Mouse (Mus musculus) bone marrow macrophage, adult 2 months (primary cell): ENCODE results near the gene Gna15. TPM values are rescaled to one million over a fixed set of nuclear protein-coding genes. Genes with fewer than 3 reads are reported as not detected.
A peak's percentile ranks its signal among the peaks of the same experiment; 100 is the strongest.

ENCODE experiments used
- H3K27ac ChIP-seq: 2 replicates; pipeline ENCODE4 v1.5.1; 2012; ENCODE audit warnings: low read depth, low read length; ENCODE audit not compliant: insufficient read depth
- H3K4me1 ChIP-seq: 2 replicates; pipeline ENCODE4 v1.6.1; 2012; ENCODE audit warnings: low read length; ENCODE audit not compliant: control insufficient read depth, insufficient read depth
- H3K4me3 ChIP-seq: 2 replicates; pipeline ENCODE4 v1.5.1; 2012; ENCODE audit warnings: mild to moderate bottlenecking, low read length, moderate library complexity; ENCODE audit not compliant: insufficient read depth
- CTCF ChIP-seq: IDR thresholded peaks from 2 replicates; pipeline ENCODE4 v1.5.1; 2012; ENCODE audit warnings: low read depth, mild to moderate bottlenecking, low read length, moderate library complexity
- POLR2A ChIP-seq: IDR thresholded peaks from 2 replicates; pipeline ENCODE4 v1.6.1; 2012; ENCODE audit warnings: mild to moderate bottlenecking, low read depth, low read length, borderline replicate concordance
- polyA plus RNA-seq: library from polyadenylated mRNA; stranded (reverse); fragments of >200 nt; gene quantifications from 2 replicates; pipeline ENCODE4 v1.2.4, GENCODE M21; 2012; ENCODE audit not compliant: missing spikeins, insufficient read depth, insufficient read length

Gene Gna15
- polyA plus RNA-seq, 1 experiment = 24.2 TPM

DNA sequence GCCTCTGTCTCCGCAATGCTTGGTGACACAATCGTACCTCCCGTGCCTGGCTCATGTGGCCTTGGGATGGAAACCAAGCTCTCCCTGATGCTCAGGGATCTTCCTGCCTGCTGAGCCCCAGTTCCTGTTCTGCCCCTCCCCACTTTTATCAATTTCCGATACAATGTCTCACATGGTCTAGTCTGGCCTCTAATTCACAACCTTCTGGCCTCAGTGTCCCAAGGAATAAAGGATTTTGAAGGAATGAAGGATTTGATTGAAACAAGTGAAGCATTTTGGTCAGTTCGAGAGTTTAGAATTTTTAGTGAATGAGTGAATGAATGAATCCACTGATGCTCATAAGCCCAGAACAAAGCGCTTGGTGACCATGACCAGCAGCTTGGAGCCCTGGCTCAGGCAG, 883 bp downstream of the Gna15 start:
- no peak for TF ChIP-seq POLR2A
- TF ChIP-seq CTCF = no peak
- Histone ChIP-seq H3K4me3 (peak overlapping the region; percentile 70), H3K27ac (peak overlapping the region; percentile 85), H3K4me1 (peaks cover 38% of the 10 kb centered on the region)

DNA sequence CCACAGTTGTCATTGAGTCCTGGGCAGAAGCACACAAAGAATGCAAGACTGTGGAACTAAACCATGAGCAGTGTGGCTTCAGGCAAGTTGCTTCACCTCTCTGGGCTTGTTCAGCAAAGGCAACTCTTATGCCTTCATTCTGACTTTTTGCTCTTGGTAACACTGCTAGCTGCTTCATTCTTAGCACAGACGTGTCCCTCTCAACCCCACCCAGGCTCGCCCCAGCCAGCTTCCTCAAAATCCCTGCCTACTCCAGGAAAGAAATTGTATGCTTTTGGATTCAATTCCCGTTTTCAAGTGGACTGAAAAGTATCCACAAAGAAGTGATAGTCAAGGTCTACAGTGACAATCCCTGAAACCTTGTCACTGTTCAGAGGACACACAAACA, 4.1 kb downstream of the Gna15 start:
- TF ChIP-seq CTCF = no peak
- no peak for TF ChIP-seq POLR2A
- peaks cover 49% of the 10 kb centered on the region for H3K4me1 ChIP-seq
- peak overlapping the region; percentile 91 for H3K27ac ChIP-seq
- peak overlapping the region; percentile 33 for H3K4me3 ChIP-seq

DNA sequence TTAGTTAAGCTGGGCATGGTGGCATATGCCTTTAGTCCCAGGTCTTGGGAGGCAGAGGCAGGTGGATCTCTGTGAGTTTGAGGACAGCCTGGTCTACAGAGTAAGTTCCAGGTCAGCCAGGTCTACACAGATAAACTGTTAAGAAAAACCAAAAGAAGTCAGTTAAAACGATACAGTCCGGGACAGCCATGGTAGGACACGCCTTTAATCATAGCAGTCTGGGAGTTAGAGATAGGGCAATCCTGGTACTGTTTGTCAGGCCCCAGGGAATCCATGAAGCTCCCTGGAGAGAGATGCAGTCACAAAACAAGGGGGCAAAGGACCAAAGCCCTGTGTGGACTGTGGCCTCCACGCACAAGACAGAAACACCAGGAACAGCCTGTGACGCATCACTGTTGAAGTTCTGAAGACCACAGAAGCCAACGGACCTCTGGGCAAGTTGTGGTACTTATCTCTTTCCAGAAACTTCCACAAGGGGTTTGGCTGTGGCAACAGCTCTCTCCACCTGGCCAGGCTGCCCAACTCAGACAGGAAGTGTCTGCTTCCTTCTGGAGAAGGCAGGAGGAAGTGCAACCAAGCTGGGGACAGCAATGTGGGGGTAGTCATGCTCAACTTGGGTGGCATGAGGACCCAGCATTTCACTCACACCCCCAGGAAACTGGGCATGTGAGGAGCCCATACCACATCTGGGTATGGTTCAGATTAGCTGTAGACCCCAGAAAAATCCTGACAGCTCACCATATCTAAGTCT, 4.6 kb downstream of the Gna15 start:
- no peak for TF ChIP-seq POLR2A
- TF ChIP-seq CTCF = no peak
- H3K4me1 ChIP-seq = peaks cover 43% of the 10 kb centered on the region
- H3K27ac ChIP-seq = peak overlapping the region; percentile 91
- H3K4me3 ChIP-seq = peak overlapping the region; percentile 33

DNA sequence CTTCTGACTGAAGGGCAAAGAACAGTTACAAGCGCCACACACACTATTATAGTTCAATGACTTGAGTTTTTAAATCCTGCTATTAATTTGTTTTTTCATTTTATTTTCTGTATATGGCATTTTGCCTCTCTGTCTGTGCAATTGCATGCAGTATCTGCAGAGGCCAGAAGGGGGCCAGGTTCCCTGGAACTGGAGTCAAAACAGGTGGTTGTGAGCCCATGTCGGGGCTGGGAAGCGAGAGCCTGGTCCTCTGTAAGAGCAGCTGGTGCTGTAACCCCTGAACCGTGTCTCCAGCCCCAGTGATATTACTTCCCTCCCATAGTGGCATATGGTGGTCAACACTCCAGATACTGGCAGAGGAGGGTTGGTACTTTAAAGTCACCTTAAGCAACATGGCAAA, 5.5 kb downstream of the Gna15 start:
- TF ChIP-seq CTCF (peak; percentile 48; the same call in 1 of the 2 replicates), POLR2A (no peak)
- Histone ChIP-seq H3K27ac (no peak overlapping the region), H3K4me1 (peaks cover 43% of the 10 kb centered on the region), H3K4me3 (no peak overlapping the region)

DNA sequence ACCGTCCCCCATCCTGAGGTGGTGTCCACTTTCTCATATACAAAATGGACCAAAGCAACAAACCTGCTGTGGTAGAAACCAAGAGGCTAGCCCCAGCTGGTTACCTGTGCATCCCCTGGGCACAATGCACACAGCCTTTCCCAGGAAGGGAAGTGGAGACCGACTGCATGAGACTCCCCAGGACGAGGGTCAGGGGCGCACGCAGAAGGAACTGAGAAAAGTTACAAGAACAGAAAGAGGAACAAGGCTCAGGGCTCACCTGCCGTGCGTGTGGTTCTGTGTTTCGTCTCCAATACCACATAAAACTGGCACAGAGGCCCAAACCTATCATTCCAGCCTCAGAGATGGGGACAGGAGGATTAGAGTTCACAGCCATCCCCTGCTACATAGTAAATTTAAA, 6.8 kb downstream of the Gna15 start:
- TF ChIP-seq POLR2A = no peak
- no peak for TF ChIP-seq CTCF
- Histone ChIP-seq H3K4me1 (peaks cover 41% of the 10 kb centered on the region), H3K27ac (no peak overlapping the region), H3K4me3 (no peak overlapping the region)

DNA sequence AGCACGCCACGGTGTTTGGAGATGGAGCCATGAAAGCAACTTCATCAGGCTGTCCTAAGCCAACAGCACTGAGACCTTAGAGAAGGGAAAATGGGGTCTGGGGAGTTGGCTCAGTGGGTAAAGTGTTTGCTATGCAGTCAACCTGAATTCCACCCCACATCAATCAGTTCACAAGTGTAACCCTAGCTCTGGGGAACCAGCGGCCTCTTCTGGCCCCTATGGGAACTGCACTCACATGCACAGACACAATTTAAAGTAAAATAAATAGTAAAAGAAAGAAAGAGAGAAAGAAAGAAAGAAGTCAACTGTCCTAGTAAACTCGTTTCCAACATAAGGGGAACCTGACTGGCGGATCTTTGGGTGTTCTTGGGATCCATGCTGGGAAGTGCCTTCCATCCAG, 10.2 kb downstream of the Gna15 start:
- Histone ChIP-seq H3K4me1 (peaks cover 19% of the 10 kb centered on the region), H3K27ac (no peak overlapping the region), H3K4me3 (no peak overlapping the region)
- TF ChIP-seq POLR2A (no peak), CTCF (no peak)

DNA sequence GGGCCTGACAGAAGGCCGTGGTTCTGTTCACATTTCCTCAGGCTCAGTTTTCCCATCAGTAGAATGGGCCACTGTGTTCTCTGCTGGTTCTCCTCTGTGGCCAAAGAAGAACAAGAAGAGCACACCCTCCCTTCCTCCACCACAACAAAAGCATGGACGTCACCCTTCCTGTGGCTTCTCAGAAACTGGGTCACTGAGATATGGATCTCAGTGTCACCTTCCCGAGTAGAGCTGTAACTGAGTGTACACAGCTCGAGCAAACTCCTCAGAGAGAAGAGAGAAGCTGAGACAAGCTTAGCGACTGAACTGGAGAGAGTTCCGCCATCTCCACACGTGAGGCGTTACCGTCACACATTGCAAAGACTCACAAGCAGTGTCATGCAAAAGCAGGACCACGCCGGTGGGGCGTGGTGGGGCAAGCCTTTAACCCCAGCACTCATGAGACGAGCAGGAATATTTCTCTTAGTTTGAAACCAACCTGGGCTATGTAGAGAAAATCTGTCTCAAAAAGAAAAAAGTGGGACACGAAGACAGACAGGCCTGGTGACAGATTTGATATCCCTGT, 13.7 kb downstream of the Gna15 start:
- H3K4me3 ChIP-seq = no peak overlapping the region
- H3K4me1 ChIP-seq = no peaks in the 10 kb centered on the region
- H3K27ac ChIP-seq = no peak overlapping the region
- TF ChIP-seq CTCF (no peak), POLR2A (no peak)

DNA sequence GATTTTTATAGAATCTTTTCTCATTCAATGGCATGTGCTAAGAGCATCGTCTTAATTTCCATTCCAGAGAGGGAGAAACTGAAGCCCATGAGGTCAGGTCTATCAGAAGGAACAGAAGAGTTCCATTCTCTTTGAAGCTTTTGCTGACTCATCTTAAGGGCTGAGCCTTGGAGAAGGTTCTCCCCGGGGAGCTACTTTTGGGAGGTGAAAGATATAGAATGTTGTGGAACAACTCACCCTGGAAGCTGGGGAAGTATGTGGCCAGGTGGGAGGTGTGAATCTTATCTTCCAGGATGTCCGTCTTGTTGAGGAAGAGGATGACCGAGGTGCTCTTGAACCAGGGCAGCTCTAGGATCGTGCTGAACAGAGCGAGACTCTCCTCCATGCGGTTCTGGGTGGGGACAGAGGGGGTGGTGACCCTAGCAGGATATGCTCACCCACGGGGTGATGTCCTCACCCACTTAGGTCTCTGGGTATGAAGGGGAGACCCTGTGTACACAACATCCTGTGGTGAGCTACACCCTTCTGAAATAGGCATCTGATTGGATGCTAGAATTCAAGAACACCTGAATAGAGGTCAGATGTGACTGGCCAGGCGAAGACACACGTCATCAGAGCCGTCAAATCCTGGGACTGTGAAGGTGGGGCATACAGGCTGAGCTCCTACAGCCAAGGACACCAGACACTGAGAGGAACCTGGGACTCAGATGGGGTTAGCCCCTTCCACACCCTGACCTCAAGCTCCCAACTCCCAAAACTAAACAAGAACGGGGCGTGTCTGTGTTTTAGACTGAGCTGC, 16.1 kb downstream of the Gna15 start:
- no peak overlapping the region for H3K27ac ChIP-seq

DNA sequence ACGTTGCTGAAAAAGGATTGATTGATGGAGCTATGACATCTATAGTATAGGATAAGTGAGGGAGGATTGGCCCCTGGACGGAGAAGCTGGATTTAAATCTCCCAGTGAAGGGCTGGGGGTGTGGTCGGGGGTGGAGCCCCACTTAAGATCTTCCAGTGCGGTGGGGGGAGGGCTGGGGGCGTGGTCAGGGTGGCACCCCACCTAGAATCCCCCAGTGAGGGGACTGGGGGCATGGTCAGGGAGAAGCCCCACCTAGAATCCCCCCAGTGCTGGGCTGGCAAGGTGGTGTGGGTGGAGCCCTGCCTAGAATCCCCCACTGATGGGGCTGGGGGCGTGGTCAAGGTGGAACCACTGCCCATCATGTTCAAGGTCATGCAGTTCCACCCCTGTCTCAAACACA, 16.9 kb downstream of the Gna15 start:
- Histone ChIP-seq H3K4me1 (no peaks in the 10 kb centered on the region), H3K4me3 (no peak overlapping the region), H3K27ac (no peak overlapping the region)
- TF ChIP-seq CTCF (no peak), POLR2A (no peak)

More for the DNA sequence above, 16.1 kb downstream of the Gna15 start:
- Histone ChIP-seq H3K4me3 (no peak overlapping the region), H3K4me1 (no peaks in the 10 kb centered on the region)
- no peak for TF ChIP-seq POLR2A
